Mouse (Mus musculus) lung, postnatal 10 days (tissue): ENCODE results near the gene Adgre1.
"Not testable (repeated sequence)": the region's sequence is repeated elsewhere in the genome, so short reads cannot be mapped to it uniquely, and the experiment has no call there.

Source experiments
- DNase-seq: peaks from one replicate; pipeline ENCODE4 v3.0.0; 2021

The Adgre1 gene

GRCm38 (mm10) chr17:57358441-57358840, at the start of gene Adgre1:
Adgre1 (plus strand) TSS chr17:57358691.
- DNase-seq = no peak

DNA sequence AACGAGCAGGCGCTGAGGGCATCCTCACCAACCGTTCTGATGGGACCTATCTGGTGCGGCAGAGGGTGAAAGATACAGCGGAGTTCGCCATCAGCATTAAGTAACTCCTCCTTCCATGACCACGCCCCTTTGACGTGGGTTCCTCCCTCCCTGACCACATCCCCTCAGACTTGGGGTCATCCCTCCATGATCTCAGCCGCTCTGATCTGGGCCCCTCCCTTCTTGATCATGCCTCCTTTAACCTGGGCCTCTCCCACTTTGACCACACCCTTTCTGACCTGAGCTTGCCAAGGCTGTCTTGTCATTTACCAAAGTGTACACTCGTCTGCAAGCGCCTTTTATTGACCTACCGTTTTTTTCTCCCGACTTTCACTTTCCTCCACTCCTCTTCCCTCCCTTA, 46.7 kb upstream of the Adgre1 start:
- peak; percentile 22 for DNase-seq

DNA sequence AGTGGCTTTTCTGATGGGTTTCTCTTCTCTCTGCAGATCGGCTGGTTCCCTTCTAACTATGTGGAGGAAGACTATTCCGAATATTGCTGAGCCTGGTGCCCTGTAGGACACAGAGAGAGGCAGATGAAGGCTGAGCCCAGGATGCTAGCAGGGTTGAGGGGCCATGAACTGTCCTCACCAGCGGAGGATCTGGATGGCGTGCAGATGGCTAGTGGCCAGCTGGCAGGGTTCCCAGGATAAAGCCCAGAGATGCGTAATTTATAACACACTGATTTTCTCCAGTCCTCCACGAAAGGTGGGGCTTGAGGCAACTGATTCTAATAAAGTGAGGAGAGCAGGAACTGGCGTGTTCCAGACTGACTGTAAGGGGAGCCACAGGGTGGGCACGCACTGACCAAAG, 30.9 kb upstream of the Adgre1 start:
- DNase-seq = peak; percentile 50

- DNase-seq = no peak
Measured at GRCm38 (mm10) chr17:57328944-57329343, 29.5 kb upstream of the Adgre1 start.

DNA sequence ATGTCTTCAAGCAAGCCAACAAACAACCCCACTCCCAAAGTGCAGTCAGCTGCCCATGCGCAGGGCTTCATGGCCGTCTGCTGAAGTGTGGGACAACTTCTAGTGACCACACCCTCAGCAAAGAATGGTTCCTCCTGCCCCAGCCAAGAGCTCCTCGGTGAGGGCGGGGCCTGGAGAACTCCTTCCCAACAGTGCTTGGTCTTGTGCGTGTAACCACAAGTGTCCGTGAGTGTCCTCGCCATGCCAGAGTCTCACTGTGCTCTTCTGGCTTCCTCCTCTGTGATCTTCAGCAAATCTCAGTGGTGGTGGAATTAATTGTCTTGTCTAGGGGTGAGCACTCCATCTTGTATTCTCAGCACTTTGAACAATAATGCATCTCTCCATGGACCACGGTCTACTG, 27.5 kb upstream of the Adgre1 start:
- DNase-seq = no peak

DNA sequence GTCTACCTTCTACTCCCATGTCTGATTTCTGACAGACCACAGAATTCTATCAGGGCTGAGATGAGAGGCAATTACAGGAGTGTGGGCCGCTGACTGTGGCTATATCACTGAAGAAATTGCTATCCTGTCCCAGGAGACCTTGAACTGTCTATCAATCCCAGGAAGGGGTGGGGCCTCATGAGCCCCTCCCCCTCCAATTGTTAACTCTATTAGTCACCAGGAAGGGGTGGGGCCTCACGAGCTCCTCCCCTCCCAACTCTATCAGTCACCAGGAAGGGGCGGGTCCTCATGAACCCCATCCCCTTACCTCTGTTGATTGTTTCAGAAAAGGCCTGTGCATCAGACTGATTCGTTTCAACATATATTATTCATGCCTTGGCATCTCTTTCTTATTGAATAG, 26.2 kb upstream of the Adgre1 start:
- DNase-seq = no peak

- DNase-seq = no peak
Measured at GRCm38 (mm10) chr17:57334001-57334760, 24.3 kb upstream of the Adgre1 start.

- DNase-seq = peak; percentile 92
Measured at GRCm38 (mm10) chr17:57334761-57335150, 23.7 kb upstream of the Adgre1 start.

GRCm38 (mm10) chr17:57335194-57335593, 23.3 kb upstream of the Adgre1 start:
- DNase-seq = not testable (repeated sequence)

DNA sequence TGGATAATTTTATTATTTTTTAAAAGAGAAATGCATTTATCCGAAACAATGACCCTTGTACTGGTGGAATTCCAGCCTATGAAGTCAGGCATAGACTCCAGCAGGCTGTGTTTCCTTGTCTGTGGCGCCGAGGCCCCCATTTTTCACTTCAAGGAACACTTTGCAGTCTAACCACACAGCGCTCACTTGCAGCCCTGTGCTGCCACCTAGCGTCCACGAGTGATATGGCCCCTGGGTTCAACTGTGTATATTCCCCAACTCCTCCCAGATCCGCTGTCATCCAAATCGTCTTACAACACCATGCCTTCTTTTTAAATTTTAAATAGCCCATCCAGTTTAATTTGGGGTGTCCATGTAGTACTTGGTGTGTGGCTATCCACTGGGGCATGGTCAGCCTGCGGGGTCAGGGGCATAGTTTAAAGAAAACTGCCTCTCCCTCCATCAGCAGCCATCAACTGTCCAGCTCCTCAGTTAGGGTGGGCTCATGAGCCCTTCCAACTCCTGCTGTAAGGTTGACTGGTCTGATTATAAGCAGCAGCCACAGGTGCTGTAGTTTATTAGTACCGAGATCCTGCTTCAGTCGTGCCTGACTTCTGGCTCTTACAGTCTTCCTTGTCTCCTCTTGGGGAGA, 22.7 kb upstream of the Adgre1 start:
- peak; percentile 93 for DNase-seq

DNA sequence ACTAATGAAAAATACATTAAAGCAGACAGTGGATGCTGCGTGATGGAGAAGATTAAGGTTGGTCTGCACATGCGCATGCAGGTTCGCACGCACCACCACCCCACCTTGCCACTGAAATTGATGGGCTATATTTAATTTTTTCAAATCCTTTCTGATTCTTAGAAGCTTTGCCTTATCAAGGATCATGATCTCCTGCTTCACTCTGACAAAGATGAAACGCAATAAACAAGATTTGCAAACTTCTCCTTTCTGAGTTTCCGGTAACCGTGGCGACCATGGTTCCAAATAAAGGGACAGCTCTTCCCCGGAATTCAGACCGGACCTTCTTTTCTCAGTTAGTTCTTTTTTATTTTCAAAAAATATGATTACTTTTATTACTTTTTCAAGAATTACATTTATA, 20.5 kb upstream of the Adgre1 start:
- peak; percentile 20 for DNase-seq

DNA sequence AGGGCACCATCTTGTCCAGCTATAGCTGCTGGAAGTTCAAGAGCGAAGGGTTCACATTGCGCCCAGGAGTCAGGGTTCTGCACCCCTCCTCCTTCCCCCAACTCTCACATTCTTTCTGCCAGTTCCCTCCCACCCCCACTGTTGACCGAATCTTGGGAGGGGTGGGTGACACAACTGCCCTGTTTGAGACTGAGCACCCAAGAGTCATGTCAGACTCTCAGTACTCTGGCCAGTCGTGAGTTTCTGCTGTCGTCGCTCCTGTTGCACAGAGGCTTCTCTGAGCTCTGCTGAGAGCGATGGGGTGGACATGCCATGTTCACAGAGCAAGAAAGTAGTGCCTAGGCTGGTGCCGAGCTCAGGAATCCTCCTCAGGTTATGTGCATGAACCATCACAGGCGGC, 19.2 kb upstream of the Adgre1 start:
- no peak for DNase-seq

DNA sequence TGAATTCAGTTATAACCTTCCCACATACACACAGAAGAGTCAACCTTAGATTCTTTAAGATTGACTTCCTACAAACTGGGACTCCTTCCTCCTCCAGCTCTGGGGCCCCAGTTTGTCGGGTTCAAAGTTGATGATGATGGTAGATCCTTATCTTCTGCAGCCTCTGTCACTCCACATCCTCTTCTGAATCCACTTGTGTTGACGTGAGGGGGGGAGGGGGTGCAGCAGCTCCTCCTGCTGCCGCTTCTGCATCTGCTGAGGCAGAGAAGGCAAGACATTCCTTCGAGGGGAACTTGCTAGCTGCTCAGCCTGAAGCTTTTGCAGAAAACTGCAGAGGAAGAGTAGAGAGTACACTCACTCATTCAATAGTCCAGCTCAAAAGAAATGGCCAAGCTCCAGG, 16.9 kb upstream of the Adgre1 start:
- DNase-seq = no peak

DNA sequence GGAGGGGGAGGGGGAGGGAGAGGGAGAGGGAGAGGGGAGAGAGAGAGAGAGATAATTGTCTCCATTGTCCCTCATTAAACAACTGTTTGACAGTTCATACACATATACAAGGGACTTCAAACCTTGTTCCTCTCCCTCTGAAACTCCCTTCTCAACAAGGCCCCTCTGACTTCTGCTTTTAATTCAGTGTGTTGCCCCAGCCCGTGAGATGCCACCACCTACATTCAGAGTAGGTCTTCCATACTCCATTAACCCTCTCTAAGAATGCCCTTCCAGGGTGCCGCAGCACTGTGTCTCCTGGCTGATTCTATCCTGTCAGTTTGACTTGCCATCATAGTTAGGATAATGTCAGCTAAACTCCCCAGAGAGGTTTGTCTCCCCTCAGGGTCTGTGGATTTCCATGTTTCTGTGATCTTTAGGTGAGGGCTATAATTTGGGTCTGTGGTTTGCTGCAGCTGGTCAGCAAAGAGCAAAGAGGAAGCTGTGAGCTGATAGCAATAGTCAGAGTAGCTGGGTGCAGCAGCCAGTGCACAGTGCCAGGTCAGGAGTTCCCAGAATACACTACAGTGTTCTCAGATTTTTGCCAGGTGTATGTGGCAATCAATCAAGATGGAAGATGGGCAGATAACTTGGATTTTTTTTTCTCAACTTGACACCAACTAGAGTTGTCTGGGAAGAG, 14.3 kb upstream of the Adgre1 start:
- DNase-seq = no peak

- peak; percentile 6 for DNase-seq
Measured at GRCm38 (mm10) chr17:57347017-57347416, 11.5 kb upstream of the Adgre1 start.

- DNase-seq = no peak
Measured at GRCm38 (mm10) chr17:57347781-57348180, 10.7 kb upstream of the Adgre1 start.

DNA sequence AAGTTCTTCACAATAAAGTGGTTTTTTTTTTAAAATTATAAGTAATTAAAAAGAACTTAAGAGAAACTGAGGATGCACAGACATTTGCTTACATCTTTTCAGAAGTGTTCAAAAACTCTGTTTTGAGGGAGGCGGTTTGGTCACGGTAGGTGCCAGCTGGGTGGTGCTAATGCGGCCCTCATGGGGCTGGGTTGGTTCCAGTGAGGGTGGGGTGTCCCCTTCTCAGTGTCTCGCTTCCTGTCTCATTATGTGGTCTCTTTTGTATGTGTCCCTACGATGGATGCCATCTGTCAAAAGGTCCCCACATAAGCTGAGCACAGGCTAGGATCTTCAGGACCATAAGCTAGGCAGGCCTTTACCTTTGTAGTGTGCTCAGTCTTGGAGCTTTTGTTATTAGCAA, 9.4 kb upstream of the Adgre1 start:
- DNase-seq = peak; percentile 8

DNA sequence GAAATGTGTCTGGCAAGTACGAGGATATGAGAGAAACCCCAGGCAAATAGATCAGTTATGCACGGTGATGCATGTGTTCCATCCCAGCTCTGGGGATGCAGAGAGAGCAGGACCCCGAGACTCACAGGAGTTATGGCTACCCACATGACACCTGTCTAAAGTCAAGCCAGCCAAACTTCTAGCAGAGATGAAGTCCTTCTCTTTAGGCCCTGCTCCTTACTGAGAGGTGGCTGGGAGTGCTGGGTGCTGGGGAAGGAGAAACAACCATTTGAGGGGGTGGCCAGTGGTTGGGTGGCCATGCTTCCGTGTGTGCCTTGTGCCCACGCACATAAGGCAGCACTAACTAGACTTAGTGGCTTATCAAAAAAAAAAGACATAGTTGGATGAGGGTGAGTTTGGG, 8.3 kb upstream of the Adgre1 start:
- DNase-seq = no peak

DNA sequence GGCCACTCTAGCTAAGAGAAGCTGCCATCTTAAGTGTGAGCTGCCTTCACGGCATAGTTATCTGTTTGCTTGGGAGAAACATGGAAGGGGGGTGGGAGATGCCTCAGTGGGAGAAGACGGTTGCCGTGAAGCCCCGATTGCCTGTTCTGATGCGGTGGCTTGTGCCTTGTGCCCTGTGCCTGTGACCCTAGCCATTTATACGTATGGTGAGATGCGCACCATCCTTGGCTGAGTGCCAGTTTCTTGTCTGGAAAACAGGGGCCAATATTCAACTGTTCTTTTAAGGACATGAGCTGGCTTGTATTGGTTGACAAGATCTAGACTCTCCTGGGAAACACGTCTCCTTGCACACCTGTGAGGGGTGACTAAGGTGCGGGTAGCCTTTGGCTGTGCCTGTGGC, 7.4 kb upstream of the Adgre1 start:
- no peak for DNase-seq

DNA sequence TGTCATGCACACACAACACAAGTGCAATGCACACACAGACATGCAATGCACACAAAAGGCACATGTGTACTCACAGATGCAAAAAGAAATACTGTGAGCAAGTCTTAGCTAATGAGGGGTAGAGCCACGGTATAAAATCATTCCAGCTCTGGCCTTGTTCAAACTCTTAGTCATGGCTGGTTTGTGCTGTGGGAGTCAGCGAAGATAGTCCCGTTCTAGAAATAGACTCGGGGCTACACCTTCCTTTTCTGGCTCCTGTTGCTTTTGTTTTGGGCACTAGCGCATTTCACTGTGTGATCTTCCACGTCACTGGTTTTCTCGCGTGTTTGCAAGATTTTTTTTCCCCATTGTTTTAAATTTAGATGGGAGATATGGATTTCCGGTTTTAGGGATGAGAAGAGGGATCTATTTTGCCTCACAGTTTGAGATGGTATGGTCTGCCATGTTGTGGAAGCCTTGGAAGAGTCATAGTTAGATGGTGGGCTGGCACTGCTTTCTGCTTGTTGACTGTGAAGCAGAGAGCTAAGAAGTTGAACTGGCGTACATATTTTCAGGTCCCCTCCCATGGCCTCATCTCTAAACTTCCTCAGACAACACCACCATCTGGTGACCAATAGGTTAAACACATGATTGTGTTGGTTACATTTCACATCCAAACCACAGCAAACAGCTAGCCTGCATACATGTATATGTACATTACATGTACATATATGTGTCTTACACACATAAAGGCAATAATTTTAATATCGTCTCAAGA, 1.2 kb downstream of the Adgre1 start:
- DNase-seq = no peak
